Mouse (Mus musculus) MEL (cell line): ENCODE data around the gene Gjc2.

Experiments
- CHD2 ChIP-seq: IDR thresholded peaks from 2 replicates; pipeline ENCODE4 v1.6.1; 2011; ENCODE audit warnings: low read length, improper control_type of control experiment
- CTCF ChIP-seq, 3 experiments: IDR thresholded peaks in 2 of 3; conservative IDR thresholded peaks in 1 of 3; 2 replicates each; pipeline ENCODE4 v1.5.1; 2011 to 2012; ENCODE audit warnings: low read length in 3 of 3, low read depth in 2 of 3, mild to moderate bottlenecking in 2 of 3, improper control_type of control experiment in 1 of 3, inconsistent platforms in 1 of 3, mixed read lengths in 1 of 3, moderate library complexity in 1 of 3; ENCODE audit not compliant: control insufficient read depth in 1 of 3, insufficient read depth in 1 of 3, poor library complexity in 1 of 3, severe bottlenecking in 1 of 3
- HCFC1 ChIP-seq: IDR thresholded peaks from 2 replicates; pipeline ENCODE4 v1.6.1; 2012; ENCODE audit warnings: low read depth, mild to moderate bottlenecking, inconsistent platforms, low read length, improper control_type of control experiment, moderate library complexity
- POLR2A ChIP-seq, 2 experiments: IDR thresholded peaks; 2 replicates each; pipeline ENCODE4 v1.6.1; 2011 to 2012; ENCODE audit warnings: low read length in 2 of 2, mild to moderate bottlenecking in 2 of 2, control low read depth in 1 of 2, improper control_type of control experiment in 1 of 2, low read depth in 1 of 2, moderate library complexity in 1 of 2; ENCODE audit not compliant: control insufficient read depth in 1 of 2, insufficient read depth in 1 of 2, poor library complexity in 1 of 2
- POLR2AphosphoS2 ChIP-seq: IDR thresholded peaks from 2 replicates; pipeline ENCODE4 v1.6.1; 2011; ENCODE audit warnings: low read length, improper control_type of control experiment
- SMC3 ChIP-seq: IDR thresholded peaks from 2 replicates; pipeline ENCODE4 v1.6.1; 2011; ENCODE audit warnings: low read depth, low read length, improper control_type of control experiment
- USF2 ChIP-seq, 2 experiments: IDR thresholded peaks; 2 replicates each; pipeline ENCODE4 v1.6.1; 2011 to 2012; ENCODE audit warnings: improper control_type of control experiment in 2 of 2, low read length in 2 of 2, borderline replicate concordance in 1 of 2, inconsistent platforms in 1 of 2, low read depth in 1 of 2, mild to moderate bottlenecking in 1 of 2; ENCODE audit not compliant: insufficient read depth in 1 of 2
- ZNF384 ChIP-seq: IDR thresholded peaks from 2 replicates; pipeline ENCODE4 v1.6.1; 2012; ENCODE audit warnings: low read depth, mild to moderate bottlenecking, inconsistent platforms, low read length, improper control_type of control experiment

DNA sequence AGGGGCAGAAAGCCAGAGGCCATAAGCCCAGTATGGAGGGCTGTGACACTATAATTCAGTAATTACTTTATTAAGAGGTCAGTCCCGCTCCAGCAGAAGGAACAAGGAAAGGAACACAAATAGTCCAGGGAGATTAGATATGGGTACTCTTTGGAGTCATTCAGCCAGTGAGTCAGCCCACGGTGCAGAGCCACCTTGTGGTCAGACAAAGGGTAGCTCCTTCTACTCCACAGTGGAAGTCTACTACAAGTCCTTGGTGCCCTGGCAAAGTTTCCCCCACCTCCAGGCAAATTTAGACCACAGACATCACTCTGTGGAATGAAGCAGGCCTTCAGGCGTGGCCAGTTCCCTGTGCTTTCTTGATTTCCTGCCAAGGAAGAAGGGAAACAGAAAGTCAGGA, 808 bp upstream of the Gjc2 start:
- no peak for TF ChIP-seq ZNF384
- TF ChIP-seq POLR2AphosphoS2, result no peak
- TF ChIP-seq POLR2A (IDR thresholded peaks at IDR 0.05; ENCODE audit: control insufficient read depth in 1 of 2, insufficient read depth in 1 of 2, low read depth in 1 of 2, low read length in 2 of 2, poor library complexity in 1 of 2), result no peak
- TF ChIP-seq CTCF (IDR thresholded peaks at IDR 0.05 in 2 of 3, conservative IDR thresholded peaks at IDR 0.05 in 1 of 3; ENCODE audit: control insufficient read depth in 1 of 3, insufficient read depth in 1 of 3, low read depth in 2 of 3, low read length in 3 of 3, poor library complexity in 1 of 3, severe bottlenecking in 1 of 3), result peak; percentile 85 to 91 (median 85)
- TF ChIP-seq CHD2, result no peak
- peak; percentile 97 for TF ChIP-seq SMC3
- TF ChIP-seq USF2 (IDR thresholded peaks at IDR 0.05; ENCODE audit: borderline replicate concordance in 1 of 2, insufficient read depth in 1 of 2, low read depth in 1 of 2, low read length in 2 of 2), result no peak
- TF ChIP-seq HCFC1, result no peak
